Mouse (Mus musculus): ENCODE measurements around the gene Cdc42se2.

Gene Cdc42se2

GRCm38 (mm10) chr11:54793173-54793572 lies 5.7 kb upstream of the Cdc42se2 start:
- no peak for DNase-seq (ENCODE audit: low read depth, low spot score)

- no peak for DNase-seq (ENCODE audit: low read depth, low spot score)
Observed at GRCm38 (mm10) chr11:54791458-54791857, 4.0 kb upstream of the Cdc42se2 start.

GRCm38 (mm10) chr11:54786858-54787487 lies 502 bp downstream of the Cdc42se2 start:
- peak; percentile 78 for DNase-seq (ENCODE audit: low read depth, low spot score)

- DNase-seq (ENCODE audit: low read depth, low spot score) = no peak
Observed at GRCm38 (mm10) chr11:54785566-54785965, 1.9 kb downstream of the Cdc42se2 start.

GRCm38 (mm10) chr11:54784436-54784835 lies 3.0 kb downstream of the Cdc42se2 start:
- no peak for DNase-seq (ENCODE audit: low read depth, low spot score)

- DNase-seq (ENCODE audit: low read depth, low spot score) = peak; percentile 84
Observed at GRCm38 (mm10) chr11:54782253-54782652, 5.2 kb downstream of the Cdc42se2 start.

GRCm38 (mm10) chr11:54779946-54780345 lies 7.5 kb downstream of the Cdc42se2 start:
- DNase-seq (ENCODE audit: low read depth, low spot score) = no peak

GRCm38 (mm10) chr11:54778131-54778844 lies 9.2 kb downstream of the Cdc42se2 start:
- DNase-seq (ENCODE audit: low read depth, low spot score) = peak; percentile 84

GRCm38 (mm10) chr11:54777387-54778130 lies 9.9 kb downstream of the Cdc42se2 start:
- DNase-seq (ENCODE audit: low read depth, low spot score) = peak; percentile 52

GRCm38 (mm10) chr11:54776735-54777333 lies 10.6 kb downstream of the Cdc42se2 start:
- DNase-seq (ENCODE audit: low read depth, low spot score) = no peak

- DNase-seq (ENCODE audit: low read depth, low spot score) = no peak
Observed at GRCm38 (mm10) chr11:54776367-54776701, 11.1 kb downstream of the Cdc42se2 start.

- peak; percentile 67 for DNase-seq (ENCODE audit: low read depth, low spot score)
Observed at GRCm38 (mm10) chr11:54775628-54776366, 11.7 kb downstream of the Cdc42se2 start.

- no peak for DNase-seq (ENCODE audit: low read depth, low spot score)
Observed at GRCm38 (mm10) chr11:54774282-54775078, 13.0 kb downstream of the Cdc42se2 start.

- no peak for DNase-seq (ENCODE audit: low read depth, low spot score)
Observed at GRCm38 (mm10) chr11:54771549-54771948, 15.9 kb downstream of the Cdc42se2 start.

GRCm38 (mm10) chr11:54769843-54770242 lies 17.6 kb downstream of the Cdc42se2 start:
- no peak for DNase-seq (ENCODE audit: low read depth, low spot score)

- DNase-seq (ENCODE audit: low read depth, low spot score) = no peak
Observed at GRCm38 (mm10) chr11:54768116-54768690, 19.3 kb downstream of the Cdc42se2 start.

- peak; percentile 77 for DNase-seq (ENCODE audit: low read depth, low spot score)
Observed at GRCm38 (mm10) chr11:54764759-54765158, 22.7 kb downstream of the Cdc42se2 start.

GRCm38 (mm10) chr11:54764026-54764425 lies 23.4 kb downstream of the Cdc42se2 start:
- peak; percentile 89 for DNase-seq (ENCODE audit: low read depth, low spot score)

GRCm38 (mm10) chr11:54762735-54763134 lies 24.7 kb downstream of the Cdc42se2 start:
- no peak for DNase-seq (ENCODE audit: low read depth, low spot score)

- DNase-seq (ENCODE audit: low read depth, low spot score) = peak; percentile 83
Observed at GRCm38 (mm10) chr11:54757993-54758392, 29.5 kb downstream of the Cdc42se2 start.
